Mouse (Mus musculus) liver, embryonic 13.5 days (tissue): ENCODE measurements around the gene Pck1. TPM values are rescaled to one million over a fixed set of nuclear protein-coding genes. Genes with fewer than 3 reads are reported as not detected.
A peak's percentile ranks its signal among the peaks of the same experiment; 100 is the strongest.
"Not testable (repeated sequence)": the region's sequence is repeated elsewhere in the genome, so short reads cannot be mapped to it uniquely, and the experiment has no call there.

Experiments
- ATAC-seq: fragments of 200-750 bp; cut with Nextera tagmentation; 2 replicates; pipeline ENCODE4 v1.8.0; 2017; ENCODE audit warnings: low read depth, mild to moderate bottlenecking, moderate number of reproducible peaks, moderate library complexity
- DNase-seq: peaks from one replicate; pipeline ENCODE4 v3.0.0; 2022
- H3K27ac ChIP-seq: fragments of 300-500 bp; sonication (generic); 2 replicates; pipeline ENCODE4 v1.5.1; 2015; ENCODE audit warnings: moderate library complexity, mild to moderate bottlenecking, inconsistent platforms
- H3K27me3 ChIP-seq: fragments of 300-500 bp; sonication (generic); 2 replicates; pipeline ENCODE4 v1.6.1; 2015; ENCODE audit warnings: mild to moderate bottlenecking, inconsistent platforms
- H3K36me3 ChIP-seq: fragments of 300-500 bp; sonication (generic); 2 replicates; pipeline ENCODE4 v1.6.1; 2015; ENCODE audit warnings: mild to moderate bottlenecking, inconsistent platforms
- H3K4me1 ChIP-seq: fragments of 300-500 bp; sonication (generic); replicated peaks from 2 replicates; pipeline ENCODE4 v1.6.1; 2015; ENCODE audit warnings: inconsistent platforms
- H3K4me2 ChIP-seq: fragments of 300-500 bp; sonication (generic); 2 replicates; pipeline ENCODE4 v1.6.1; 2015; ENCODE audit warnings: inconsistent platforms, mild to moderate bottlenecking, moderate library complexity
- H3K4me3 ChIP-seq: fragments of 300-500 bp; sonication (generic); replicated peaks from 2 replicates; pipeline ENCODE4 v1.5.1; 2015; ENCODE audit warnings: mild to moderate bottlenecking, inconsistent platforms
- H3K9ac ChIP-seq: fragments of 300-500 bp; sonication (generic); 2 replicates; pipeline ENCODE4 v1.6.1; 2015; ENCODE audit warnings: mild to moderate bottlenecking, inconsistent platforms
- H3K9me3 ChIP-seq: fragments of 300-500 bp; sonication (generic); replicated peaks from 2 replicates; pipeline ENCODE4 v1.6.1; 2016; ENCODE audit warnings: inconsistent platforms
- WGBS: fragments of 180-500 bp; shearing (Covaris S2); methylation state at CpG from one replicate; pipeline ENCODE4 v1.1.7; 2015; ENCODE audit not compliant: insufficient replicate concordance; 5-methylcytosine and 5-hydroxymethylcytosine counted together
- polyA plus RNA-seq: library from polyadenylated mRNA; unstranded; fragments of >200 nt; fragmentation: Nextera tagmentation; extraction: Ambion mirVana; gene quantifications from 2 replicates; pipeline ENCODE4 v1.2.1, GENCODE M21; 2015

The Pck1 gene
- 0.22 and 0.24 TPM in 2 replicates for polyA plus RNA-seq

DNA sequence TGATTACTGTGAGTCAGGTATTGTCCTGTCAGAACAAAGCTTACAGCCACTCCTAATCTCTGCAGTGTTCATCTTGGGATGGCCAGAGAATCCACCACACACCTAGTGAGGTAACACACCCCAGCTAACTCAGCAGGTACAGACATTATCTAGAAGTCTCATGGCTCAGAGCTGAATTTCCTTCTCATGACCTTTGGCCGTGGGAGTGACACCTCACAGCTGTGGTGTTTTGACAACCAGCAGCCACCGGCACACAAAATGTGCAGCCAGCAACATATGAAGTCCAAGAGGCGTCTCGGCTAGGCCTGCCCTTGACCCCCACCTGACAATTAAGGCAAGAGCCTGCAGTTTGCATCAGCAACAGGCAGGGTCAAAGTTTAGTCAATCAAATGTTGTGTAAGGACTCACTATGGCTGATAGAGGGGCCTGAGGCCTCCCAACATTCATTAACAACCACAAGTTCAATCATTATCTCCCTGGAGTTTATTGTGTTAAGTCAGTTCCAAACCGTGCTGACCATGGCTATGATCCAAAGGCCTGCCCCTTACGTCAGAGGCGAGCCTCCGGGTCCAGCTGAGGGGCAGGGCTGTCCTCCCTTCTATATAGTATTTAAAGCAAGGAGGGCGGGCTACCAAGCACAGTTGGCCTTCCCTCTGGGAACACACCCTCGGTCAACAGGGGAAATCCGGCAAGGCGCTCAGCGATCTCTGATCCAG is at the start of gene Pck1:
TSS of gene Pck1 (plus strand) at position 613 of the 716 bp plus-strand sequence.
- no peaks in the 10 kb centered on the region for H3K9me3 ChIP-seq
- DNase-seq (no peak), ATAC-seq (peak; percentile 78)
- H3K9ac ChIP-seq = no peak within 1 kb of the TSS
- H3K27me3 ChIP-seq = peaks cover 5% of the 10 kb centered on the region; the same call in 1 of the 2 replicates
- 57% methylated on average over 13 of the region's 13 CpGs for WGBS
- H3K27ac ChIP-seq = no peak within 1 kb of the TSS
- H3K36me3 ChIP-seq = no peaks in the 10 kb centered on the region
- no peak within 1 kb of the TSS for H3K4me3 ChIP-seq
- no peak within 1 kb of the TSS for H3K4me2 ChIP-seq
- peaks cover 7% of the 10 kb centered on the region; the same call in 1 of the 2 replicates for H3K4me1 ChIP-seq

DNA sequence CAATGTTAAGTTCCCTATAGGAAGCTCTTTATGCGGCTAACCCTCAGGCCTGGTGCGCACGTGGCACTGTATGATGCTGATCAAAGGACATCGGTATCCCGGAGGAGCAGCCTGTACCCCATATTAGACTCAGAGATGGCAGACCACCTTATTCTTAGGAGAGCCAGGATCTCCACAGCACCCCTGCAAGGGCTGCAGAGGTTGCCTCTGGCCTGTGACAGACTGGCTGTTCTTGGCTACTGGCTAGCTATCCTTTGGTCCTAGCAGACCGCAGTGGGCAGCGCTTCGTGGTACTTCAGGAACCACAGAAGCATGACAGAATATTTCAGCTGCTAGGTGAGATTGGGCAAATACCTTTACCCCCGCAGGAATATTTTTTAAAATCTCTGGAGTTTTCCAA is 46.4 kb upstream of the Pck1 start:
- ATAC-seq (no peak), DNase-seq (no peak)
- Histone ChIP-seq H3K27ac (no peak overlapping the region), H3K4me3 (no peak overlapping the region), H3K9ac (no peak overlapping the region), H3K27me3 (peaks cover 12% of the 10 kb centered on the region; the same call in 1 of the 2 replicates), H3K4me1 (peaks cover 5% of the 10 kb centered on the region; the same call in 1 of the 2 replicates), H3K9me3 (no peaks in the 10 kb centered on the region), H3K4me2 (no peak overlapping the region), H3K36me3 (no peaks in the 10 kb centered on the region)
- 71% methylated on average over 9 of the region's 9 CpGs for WGBS

DNA sequence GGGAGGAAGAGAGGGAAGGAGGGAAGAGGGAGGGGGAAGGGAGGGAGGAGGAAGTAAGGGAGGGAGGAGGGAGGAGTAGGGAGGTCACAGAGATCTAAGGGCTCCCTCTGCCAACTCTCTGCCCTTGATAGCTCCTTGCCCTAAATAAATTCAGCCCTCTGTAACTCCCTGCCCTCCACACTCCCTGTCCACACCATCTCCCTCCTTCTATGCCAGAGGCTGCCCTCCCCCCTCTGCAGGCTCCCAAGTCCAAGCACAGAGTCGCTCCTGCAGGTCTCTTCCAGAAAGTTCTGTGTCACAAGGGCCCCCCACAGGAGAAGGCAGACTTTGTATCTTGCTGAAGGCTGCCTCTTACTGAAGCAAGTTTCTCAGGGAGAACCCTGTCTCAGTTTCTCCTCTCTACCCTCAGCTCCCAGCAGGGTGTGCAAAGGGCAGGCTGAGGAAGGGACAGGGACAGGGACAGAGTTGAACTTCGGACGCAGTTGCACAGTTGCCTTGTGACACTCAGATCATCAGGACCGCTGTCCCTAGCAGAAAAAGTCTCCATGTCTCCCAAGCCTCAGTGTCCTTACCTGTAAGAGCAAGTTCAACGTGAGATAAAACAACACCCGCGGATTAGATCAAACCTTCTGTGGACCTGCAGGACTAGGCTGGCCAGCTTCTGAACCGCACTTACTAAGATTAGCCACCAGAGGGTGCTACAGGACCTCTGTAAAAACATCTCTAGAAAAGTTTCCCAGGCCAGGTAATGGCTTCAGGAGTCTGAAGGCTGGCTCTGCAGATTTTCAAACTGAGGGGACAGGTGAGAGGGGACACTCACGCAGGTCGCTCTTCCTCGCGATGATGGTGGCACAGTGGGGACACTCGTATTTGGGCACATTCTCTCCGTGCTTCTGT is 45.7 kb upstream of the Pck1 start:
- Histone ChIP-seq H3K36me3 (no peaks in the 10 kb centered on the region), H3K9me3 (no peaks in the 10 kb centered on the region), H3K4me2 (no peak overlapping the region), H3K9ac (no peak overlapping the region), H3K27ac (no peak overlapping the region), H3K4me3 (no peak overlapping the region), H3K4me1 (peaks cover 5% of the 10 kb centered on the region; the same call in 1 of the 2 replicates), H3K27me3 (peaks cover 6% of the 10 kb centered on the region; the same call in 1 of the 2 replicates)
- 18% methylated on average over 14 of the region's 14 CpGs for WGBS
- ATAC-seq (peak; percentile 18; the same call in 1 of the 2 replicates), DNase-seq (no peak)

DNA sequence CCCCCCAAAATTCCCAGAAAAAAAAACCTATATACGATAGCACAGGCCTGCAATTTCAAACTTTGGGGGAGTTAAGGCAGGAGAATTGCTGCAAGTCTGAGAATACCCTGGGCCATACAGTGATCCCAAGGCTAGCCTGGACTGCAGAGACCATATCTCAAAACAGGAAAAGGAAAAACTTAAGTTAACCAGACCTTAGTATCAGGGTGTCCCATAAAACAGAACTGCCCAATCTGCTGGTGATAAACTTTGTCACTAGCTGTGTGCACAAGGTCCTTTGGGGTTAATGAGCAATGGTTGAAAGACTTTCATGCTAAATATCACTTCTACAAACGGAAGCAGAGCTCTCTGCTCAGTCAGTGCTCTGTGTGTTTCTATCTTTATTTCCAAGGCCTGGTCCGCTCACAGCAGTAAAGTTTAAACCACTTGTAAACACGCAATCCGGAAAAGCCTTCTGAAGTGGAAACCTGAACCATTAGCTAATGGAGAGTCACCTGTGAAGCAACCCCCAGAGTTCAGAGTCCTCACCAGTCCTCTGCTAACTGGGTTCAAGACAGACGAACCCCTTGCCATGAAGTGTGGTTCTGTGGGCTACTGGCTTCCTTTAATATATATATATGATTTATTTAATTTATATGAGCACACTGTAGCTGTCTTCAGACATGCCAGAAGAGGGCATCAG is 44.2 kb upstream of the Pck1 start:
- no peak overlapping the region for H3K4me2 ChIP-seq
- WGBS = 55% methylated on average over 6 of the region's 6 CpGs
- no peak overlapping the region for H3K9ac ChIP-seq
- H3K36me3 ChIP-seq = no peaks in the 10 kb centered on the region
- H3K4me3 ChIP-seq = no peak overlapping the region
- no peak for DNase-seq
- ATAC-seq = 0 out of 2 replicates have a peak, but pooled peaks have one; percentile 29
- H3K4me1 ChIP-seq = peaks cover 5% of the 10 kb centered on the region; the same call in 1 of the 2 replicates
- peaks cover 6% of the 10 kb centered on the region; the same call in 1 of the 2 replicates for H3K27me3 ChIP-seq
- H3K27ac ChIP-seq = no peak overlapping the region
- 0 out of 2 replicates have a peak, but pooled peaks cover 2% of the 10 kb centered on the region for H3K9me3 ChIP-seq

DNA sequence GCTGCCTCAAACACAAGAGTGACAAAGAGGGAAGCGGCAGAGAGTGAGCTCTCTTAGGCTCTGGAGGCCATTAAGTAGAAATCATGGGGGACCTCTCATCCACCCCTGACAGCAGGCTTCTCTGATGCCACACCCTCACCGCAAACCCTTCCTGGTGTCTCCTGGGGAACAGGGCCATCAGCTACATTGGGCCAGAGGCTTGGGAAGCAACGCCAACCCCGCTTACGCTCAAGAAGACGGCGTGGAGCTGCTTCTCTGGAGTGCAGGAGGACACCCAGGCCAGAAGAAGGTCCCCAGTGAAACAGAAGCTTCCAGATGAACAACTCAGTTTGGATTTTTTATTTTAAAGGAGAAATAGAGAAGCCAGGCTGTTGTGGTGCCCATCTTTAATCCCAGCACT is 43.3 kb upstream of the Pck1 start:
- ATAC-seq = no peak
- no peak overlapping the region for H3K27ac ChIP-seq
- H3K9ac ChIP-seq = no peak overlapping the region
- no peaks in the 10 kb centered on the region for H3K36me3 ChIP-seq
- no peak overlapping the region for H3K4me2 ChIP-seq
- peaks cover 6% of the 10 kb centered on the region; the same call in 1 of the 2 replicates for H3K27me3 ChIP-seq
- H3K4me1 ChIP-seq = peaks cover 5% of the 10 kb centered on the region; the same call in 1 of the 2 replicates
- WGBS = 79% methylated on average over 7 of the region's 7 CpGs
- DNase-seq = no peak
- 0 out of 2 replicates have a peak, but pooled peaks cover 7% of the 10 kb centered on the region for H3K9me3 ChIP-seq
- no peak overlapping the region for H3K4me3 ChIP-seq

DNA sequence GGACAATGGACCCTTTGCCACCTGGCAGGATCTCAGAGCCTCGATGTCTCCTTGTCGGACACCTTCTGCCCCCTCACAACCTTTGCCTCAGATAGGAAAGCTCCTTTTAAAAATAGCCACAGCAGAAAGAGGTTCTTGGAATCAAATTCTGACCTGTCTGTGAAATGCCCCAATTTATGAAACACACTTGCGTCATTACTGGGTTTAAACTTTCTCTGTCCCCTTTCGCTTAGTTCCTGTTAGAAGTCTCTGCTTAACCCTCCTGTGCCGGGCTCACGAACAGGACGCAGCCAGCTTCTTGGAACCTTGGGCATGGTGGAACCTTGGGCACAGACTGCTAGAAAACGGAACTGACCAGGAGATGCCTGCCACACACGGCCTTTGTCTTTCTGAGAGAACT is 42.3 kb upstream of the Pck1 start:
- Histone ChIP-seq H3K4me1 (peaks cover 5% of the 10 kb centered on the region; the same call in 1 of the 2 replicates), H3K4me3 (no peak overlapping the region), H3K9ac (no peak overlapping the region), H3K27me3 (peaks cover 6% of the 10 kb centered on the region; the same call in 1 of the 2 replicates), H3K4me2 (no peak overlapping the region), H3K9me3 (0 out of 2 replicates have a peak, but pooled peaks cover 7% of the 10 kb centered on the region), H3K36me3 (no peaks in the 10 kb centered on the region), H3K27ac (no peak overlapping the region)
- WGBS = 69% methylated on average over 9 of the region's 9 CpGs
- DNase-seq (no peak), ATAC-seq (no peak)

DNA sequence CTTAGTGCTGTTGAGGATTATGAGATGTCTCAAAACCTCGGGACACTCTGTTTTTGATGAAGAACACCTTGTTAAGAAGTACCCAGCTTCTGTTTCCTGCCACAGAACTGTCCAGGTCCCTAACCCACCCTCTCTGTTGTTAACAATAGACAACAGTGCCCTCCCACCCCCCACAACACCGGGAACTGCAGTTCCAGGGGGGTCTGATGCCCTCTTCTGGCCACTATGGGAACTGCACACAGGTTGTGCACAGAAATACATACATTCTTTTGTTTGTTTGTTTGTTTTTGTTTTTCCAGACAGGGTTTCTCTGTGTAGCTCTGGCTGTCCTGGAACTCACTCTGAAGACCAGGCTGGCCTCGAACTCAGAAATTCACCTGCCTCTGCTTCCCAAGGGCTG is 39.1 kb upstream of the Pck1 start:
- ATAC-seq, H3K27me3 ChIP-seq, H3K36me3 ChIP-seq, H3K4me3 ChIP-seq, H3K9ac ChIP-seq, H3K4me1 ChIP-seq, DNase-seq, H3K4me2 ChIP-seq, H3K27ac ChIP-seq, H3K9me3 ChIP-seq: not testable (repeated sequence)
- 40% methylated on average over 3 of the region's 3 CpGs for WGBS

DNA sequence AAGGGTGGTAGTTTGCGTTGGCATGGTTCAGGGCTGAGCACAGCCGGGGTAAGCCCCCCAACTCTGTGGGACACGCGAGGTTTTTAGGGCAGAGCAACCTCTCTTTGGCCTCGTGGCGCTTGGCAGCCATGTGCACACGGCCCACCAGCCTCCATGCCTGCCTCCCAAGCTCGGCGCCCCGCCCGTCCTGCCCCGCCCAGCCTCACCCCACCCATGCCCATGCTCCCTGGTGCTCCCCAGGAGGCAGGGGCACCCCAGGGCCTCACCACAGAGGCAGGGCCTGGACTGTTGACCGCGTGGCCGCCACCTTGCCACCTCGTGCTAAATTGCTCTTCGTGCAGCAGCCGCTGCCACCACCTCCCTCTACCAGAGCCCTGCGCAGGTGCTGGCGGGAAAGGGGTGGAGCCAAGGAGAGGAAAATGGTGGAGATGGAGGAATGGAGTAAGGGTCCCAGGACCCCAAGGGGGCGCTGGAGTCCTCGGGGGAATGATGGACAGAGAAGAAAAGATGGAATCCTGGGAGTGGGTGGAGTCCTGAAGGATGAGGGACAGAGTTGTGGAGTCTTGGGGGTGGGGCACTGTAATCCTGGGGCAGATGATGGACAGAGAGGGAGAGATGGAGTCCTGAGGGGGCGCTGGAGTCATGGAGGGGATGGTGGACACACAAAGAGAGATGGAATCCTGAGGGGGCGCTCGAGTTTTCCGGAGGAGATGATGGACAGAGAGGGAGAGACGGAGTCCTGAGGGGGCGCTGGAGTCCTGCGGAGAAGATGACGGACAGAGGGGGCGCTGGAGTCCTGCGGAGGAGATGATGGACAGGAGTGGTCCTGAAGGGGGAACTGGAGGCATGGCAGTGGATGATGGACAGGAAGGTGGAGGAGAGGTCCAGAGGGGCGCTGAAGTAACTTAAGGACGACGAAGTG is 33.6 kb upstream of the Pck1 start, which contains the start of gene Ctcfl:
TSS of gene Ctcfl (minus strand) at position 503 of the 922 bp plus-strand sequence.
- Histone ChIP-seq H3K4me2 (peak within 1 kb of the TSS; percentile 50), H3K4me3 (peak within 1 kb of the TSS; percentile 10; the same call in 1 of the 2 replicates)
- 77% methylated on average over 35 of the region's 35 CpGs for WGBS

DNA sequence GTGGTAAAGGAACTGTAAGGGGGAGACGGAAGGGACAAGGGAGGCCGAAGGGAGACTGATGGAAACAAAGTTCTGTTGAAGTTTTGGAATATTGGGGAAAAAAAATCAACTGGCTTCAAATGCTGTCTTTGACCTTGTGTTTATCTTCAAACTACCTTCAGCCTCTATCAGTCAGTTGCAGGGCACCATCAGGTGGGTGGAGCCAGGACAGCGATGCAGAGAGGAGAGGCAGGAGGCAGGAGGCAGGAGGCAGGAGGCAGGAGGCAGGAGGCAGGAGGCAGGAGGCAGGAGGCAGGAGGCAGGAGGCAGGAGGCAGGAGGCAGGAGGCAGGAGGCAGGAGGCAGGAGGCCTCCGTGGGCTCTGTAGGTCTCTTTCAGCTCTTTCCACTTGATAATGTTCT is 32.7 kb upstream of the Pck1 start:
- peaks cover 27% of the 10 kb centered on the region for H3K4me1 ChIP-seq
- peak overlapping the region; percentile 43; the same call in 1 of the 2 replicates for H3K9ac ChIP-seq
- H3K27me3 ChIP-seq = peaks cover 22% of the 10 kb centered on the region
- H3K9me3 ChIP-seq, H3K36me3 ChIP-seq: not testable (repeated sequence)
- peak overlapping the region; percentile 86 for H3K27ac ChIP-seq
- 36% methylated on average over 4 of the region's 4 CpGs for WGBS
- H3K4me2 ChIP-seq = peak overlapping the region; percentile 50
- DNase-seq = peak; percentile 59
- ATAC-seq = peak; percentile 94
- peak overlapping the region; percentile 10; the same call in 1 of the 2 replicates for H3K4me3 ChIP-seq

More for the DNA sequence above, 33.6 kb upstream of the Pck1 start, which contains the start of gene Ctcfl:
- DNase-seq (no peak), ATAC-seq (peak; percentile 63)
- H3K9ac ChIP-seq = peak within 1 kb of the TSS; percentile 43; the same call in 1 of the 2 replicates
- peaks cover 19% of the 10 kb centered on the region; the same call in 1 of the 2 replicates for H3K27me3 ChIP-seq
- peaks cover 27% of the 10 kb centered on the region for H3K4me1 ChIP-seq
- no peaks in the 10 kb centered on the region; the same call in 1 of the 2 replicates for H3K9me3 ChIP-seq
- no peaks in the 10 kb centered on the region for H3K36me3 ChIP-seq
- peak within 1 kb of the TSS; percentile 86 for H3K27ac ChIP-seq
